Mouse (Mus musculus) heart, adult 8-10 months (tissue): ENCODE data around the gene Ly6g6e. TPM values are rescaled to one million over a fixed set of nuclear protein-coding genes. Genes with fewer than 3 reads are reported as not detected.

Experiments used
- total RNA-seq, 4 experiments: library from RNA; stranded (reverse); gene quantifications; 2 replicates each; pipeline ENCODE4 v1.2.4; 2022

Ly6g6e gene
- total RNA-seq, 4 experiments from 2014 or later = not detected

Other genes starting within 250 kb of the Ly6g6e start
- gene Stk19, start 240.0 kb upstream of the Ly6g6e start, total RNA-seq = 10 to 100 TPM in 2 of 4 experiments, 1 to 10 TPM in 2; 8.2 to 14.6 (median 9.5) TPM
- gene Dxo, start 239.9 kb upstream of the Ly6g6e start, total RNA-seq = 10 to 100 TPM; 10.6 to 15.9 (median 11.5) TPM
- gene Skiv2l, start 226.7 kb upstream of the Ly6g6e start, total RNA-seq = 10 to 100 TPM; 21.8 to 29.1 (median 25.8) TPM
- gene Nelfe, start 226.5 kb upstream of the Ly6g6e start, total RNA-seq = 10 to 100 TPM; 16.6 to 17.9 (median 16.7) TPM
- 1 to 10 TPM; 2.2 to 8.5 (median 4.5) TPM for gene Cfb, start 214.4 kb upstream of the Ly6g6e start, total RNA-seq
- gene Zbtb12, start 197.4 kb upstream of the Ly6g6e start, total RNA-seq = 1 to 10 TPM; 8.5 to 9.9 (median 9.1) TPM
- gene Gm20547, start 194.9 kb upstream of the Ly6g6e start, total RNA-seq = not detected
- 1 to 10 TPM; 1.8 to 4.1 (median 3.0) TPM for gene C2, start 178.6 kb upstream of the Ly6g6e start, total RNA-seq
- 10 to 100 TPM; 41.5 to 45.8 (median 42.4) TPM for gene Ehmt2, start 178.4 kb upstream of the Ly6g6e start, total RNA-seq
- gene Slc44a4, start 162.4 kb upstream of the Ly6g6e start, total RNA-seq = not detected
- gene Neu1, start 145.6 kb upstream of the Ly6g6e start, total RNA-seq = 10 to 100 TPM; 13.0 to 16.1 (median 14.4) TPM
- gene Hspa1b, start 117.7 kb upstream of the Ly6g6e start, total RNA-seq = 1 to 10 TPM; 1.4 to 5.5 (median 2.6) TPM
- not detected for gene Gm20481, start 107.0 kb upstream of the Ly6g6e start, total RNA-seq
- 1 to 10 TPM; 1.8 to 7.5 (median 3.6) TPM for gene Hspa1a, start 104.7 kb upstream of the Ly6g6e start, total RNA-seq
- gene Hspa1l, start 104.2 kb upstream of the Ly6g6e start, total RNA-seq = 10 to 100 TPM in 2 of 4 experiments, 1 to 10 TPM in 2; 8.7 to 13.3 (median 11.0) TPM
- gene Lsm2, start 95.0 kb upstream of the Ly6g6e start, total RNA-seq = 10 to 100 TPM; 17.5 to 21.7 (median 17.9) TPM
- gene Vars, start 75.9 kb upstream of the Ly6g6e start, total RNA-seq = 10 to 100 TPM; 28.3 to 31.4 (median 29.3) TPM
- gene Vwa7, start 60.3 kb upstream of the Ly6g6e start, total RNA-seq = 10 to 100 TPM; 12.0 to 18.5 (median 16.6) TPM
- gene Sapcd1, start 48.9 kb upstream of the Ly6g6e start, total RNA-seq = not detected
- gene Msh5, start 30.2 kb upstream of the Ly6g6e start, total RNA-seq = under 1 TPM in 2 of 4 experiments, not detected in 2; 0.33 to 0.56 TPM
- gene Clic1, start 26.9 kb upstream of the Ly6g6e start, total RNA-seq = 10 to 100 TPM; 21.6 to 33.8 (median 30.0) TPM
- 10 to 100 TPM; 13.5 to 22.7 (median 21.5) TPM for gene Ddah2, start 17.9 kb upstream of the Ly6g6e start, total RNA-seq
- not detected for gene Ly6g6c, start 11.5 kb upstream of the Ly6g6e start, total RNA-seq
- 1 to 10 TPM in 1 of 4 experiments, under 1 TPM in 3; 0.34 to 1.0 (median 0.85) TPM for gene Mpig6b, start 10.7 kb upstream of the Ly6g6e start, total RNA-seq
- gene Ly6g6d, start 1.2 kb downstream of the Ly6g6e start, total RNA-seq = under 1 TPM in 3 of 4 experiments, not detected in 1; 0.69 to 0.95 (median 0.85) TPM
- gene Ly6g6f, start 8.7 kb downstream of the Ly6g6e start, total RNA-seq = under 1 TPM in 1 of 4 experiments, not detected in 3; 0.24 TPM
- gene Abhd16a, start 12.4 kb downstream of the Ly6g6e start, total RNA-seq = 10 to 100 TPM; 60.7 to 64.8 (median 62.3) TPM
- gene Ly6g5c, start 31.4 kb downstream of the Ly6g6e start, total RNA-seq = not detected
- gene Ly6g5b, start 38.5 kb downstream of the Ly6g6e start, total RNA-seq = not detected
- 10 to 100 TPM in 1 of 4 experiments, 1 to 10 TPM in 3; 6.6 to 10.2 (median 8.2) TPM for gene Gpank1, start 44.6 kb downstream of the Ly6g6e start, total RNA-seq
- 100 to 1,000 TPM; 152 to 184 (median 155) TPM for gene Csnk2b, start 45.2 kb downstream of the Ly6g6e start, total RNA-seq
- 10 to 100 TPM; 27.8 to 33.4 (median 30.3) TPM for gene D17H6S53E, start 49.5 kb downstream of the Ly6g6e start, total RNA-seq
- under 1 TPM in 1 of 4 experiments, not detected in 3; 0.26 TPM for gene Apom, start 55.1 kb downstream of the Ly6g6e start, total RNA-seq
- gene Bag6, start 58.3 kb downstream of the Ly6g6e start, total RNA-seq = 100 to 1,000 TPM; 233 to 266 (median 242) TPM
- 100 to 1,000 TPM; 130 to 143 (median 140) TPM for gene Prrc2a, start 88.0 kb downstream of the Ly6g6e start, total RNA-seq
- gene Aif1, start 99.2 kb downstream of the Ly6g6e start, total RNA-seq = 1 to 10 TPM; 1.9 to 3.3 (median 2.4) TPM
- 1 to 10 TPM; 1.8 to 3.6 (median 2.6) TPM for gene Lst1, start 111.5 kb downstream of the Ly6g6e start, total RNA-seq
- gene Ltb, start 117.5 kb downstream of the Ly6g6e start, total RNA-seq = 1 to 10 TPM in 1 of 4 experiments, under 1 TPM in 3; 0.69 to 1.6 (median 0.80) TPM
- under 1 TPM; 0.25 to 0.97 (median 0.52) TPM for gene Tnf, start 125.1 kb downstream of the Ly6g6e start, total RNA-seq
- gene Lta, start 128.4 kb downstream of the Ly6g6e start, total RNA-seq = under 1 TPM in 1 of 4 experiments, not detected in 3; 0.44 TPM
- under 1 TPM in 1 of 4 experiments, not detected in 3; 0.72 TPM for gene Gm16181, start 143.9 kb downstream of the Ly6g6e start, total RNA-seq
- gene Atp6v1g2, start 156.8 kb downstream of the Ly6g6e start, total RNA-seq = 1 to 10 TPM; 1.7 to 3.6 (median 1.9) TPM
- 1 to 10 TPM; 8.2 to 9.4 (median 8.5) TPM for gene Nfkbil1, start 158.9 kb downstream of the Ly6g6e start, total RNA-seq
- gene Ddx39b, start 164.8 kb downstream of the Ly6g6e start, total RNA-seq = 10 to 100 TPM; 76.7 to 92.1 (median 86.6) TPM
- gene H2-D1, start 185.8 kb downstream of the Ly6g6e start, total RNA-seq = 100 to 1,000 TPM; 108 to 169 (median 117) TPM
- gene H2-Q1, start 243.5 kb downstream of the Ly6g6e start, total RNA-seq = 1 to 10 TPM in 3 of 4 experiments, under 1 TPM in 1; 0.53 to 1.5 (median 1.4) TPM